Mouse (Mus musculus) forebrain, embryonic 16.5 days (tissue): ENCODE data around the gene Prm2. TPM values are rescaled to one million over a fixed set of nuclear protein-coding genes. Genes with fewer than 3 reads are reported as not detected.

Experiments used
- ATAC-seq: fragments of 200-750 bp; cut with Nextera tagmentation; 2 replicates; pipeline ENCODE4 v1.8.0; 2017; ENCODE audit warnings: mild to moderate bottlenecking, moderate library complexity
- H3K27ac ChIP-seq: fragments of 300-500 bp; sonication (generic); 2 replicates; pipeline ENCODE4 v1.5.1; 2014; ENCODE audit warnings: low read length, control low read depth
- H3K27me3 ChIP-seq: fragments of 300-500 bp; sonication (generic); replicated peaks from 2 replicates; pipeline ENCODE4 v1.6.1; 2014; ENCODE audit warnings: low read length; ENCODE audit not compliant: control insufficient read depth, insufficient read depth
- H3K36me3 ChIP-seq: fragments of 300-500 bp; sonication (generic); 2 replicates; pipeline ENCODE4 v1.6.1; 2014; ENCODE audit not compliant: control insufficient read depth, insufficient read depth
- H3K4me1 ChIP-seq: fragments of 300-500 bp; sonication (generic); replicated peaks from 2 replicates; pipeline ENCODE4 v1.6.1; 2014; ENCODE audit warnings: low read length; ENCODE audit not compliant: control insufficient read depth, insufficient read depth
- H3K4me2 ChIP-seq: fragments of 300-500 bp; sonication (generic); 2 replicates; pipeline ENCODE4 v1.6.1; 2014; ENCODE audit warnings: mild to moderate bottlenecking, low read length, control low read depth
- H3K4me3 ChIP-seq: fragments of 300-500 bp; sonication (generic); replicated peaks from 2 replicates; pipeline ENCODE4 v1.5.1; 2014; ENCODE audit warnings: mild to moderate bottlenecking, low read length, control low read depth
- H3K9ac ChIP-seq: fragments of 300-500 bp; sonication (generic); replicated peaks from 2 replicates; pipeline ENCODE4 v1.6.1; 2014; ENCODE audit warnings: low read depth, low read length, control low read depth
- H3K9me3 ChIP-seq: fragments of 300-500 bp; sonication (generic); 2 replicates; pipeline ENCODE4 v1.6.1; 2016; ENCODE audit warnings: low read length; ENCODE audit not compliant: control insufficient read depth
- WGBS: fragments of 180-500 bp; shearing (Covaris S2); extraction: QIAGEN DNeasy Blood & Tissue Kit; methylation state at CpG from one replicate; pipeline ENCODE4 v1.1.7; 2014; 5-methylcytosine and 5-hydroxymethylcytosine counted together
- polyA plus RNA-seq: library from polyadenylated mRNA; unstranded; fragments of >200 nt; fragmentation: Nextera tagmentation; extraction: Ambion mirVana; gene quantifications from 2 replicates; pipeline ENCODE4 v1.2.1, GENCODE M21; 2015

Gene Prm2
- polyA plus RNA-seq, 1 experiment from 2014 or later = not detected

- H3K36me3 ChIP-seq = no peaks in the 10 kb centered on the region
- no peak within 1 kb of the TSS for H3K4me3 ChIP-seq
- H3K9me3 ChIP-seq = no peaks in the 10 kb centered on the region
- WGBS = 55% methylated on average over 16 of the region's 16 CpGs
- H3K27me3 ChIP-seq = peaks cover 13% of the 10 kb centered on the region
- no peak within 1 kb of the TSS for H3K27ac ChIP-seq
- no peak within 1 kb of the TSS for H3K4me2 ChIP-seq
- H3K4me1 ChIP-seq = peaks cover 15% of the 10 kb centered on the region
- H3K9ac ChIP-seq = no peak within 1 kb of the TSS
- no peak for ATAC-seq
Observed at GRCm38 (mm10) chr16:10788271-10788670, 7.7 kb downstream of the Prm2 start, which contains the start of gene Tnp2. Tnp2 (minus strand) TSS chr16:10788660.

- no peak overlapping the region for H3K4me3 ChIP-seq
- H3K4me1 ChIP-seq = peaks cover 15% of the 10 kb centered on the region
- no peak overlapping the region for H3K4me2 ChIP-seq
- WGBS = 82% methylated on average over 7 of the region's 7 CpGs
- H3K27ac ChIP-seq = no peak overlapping the region
- H3K27me3 ChIP-seq = peaks cover 14% of the 10 kb centered on the region
- no peaks in the 10 kb centered on the region for H3K9me3 ChIP-seq
- H3K9ac ChIP-seq = no peak overlapping the region
- ATAC-seq = no peak
- H3K36me3 ChIP-seq = no peaks in the 10 kb centered on the region
Observed at GRCm38 (mm10) chr16:10787548-10788058, 8.3 kb downstream of the Prm2 start.

GRCm38 (mm10) chr16:10786782-10787547 is 9.0 kb downstream of the Prm2 start:
- Histone ChIP-seq H3K36me3 (no peaks in the 10 kb centered on the region), H3K4me1 (peaks cover 15% of the 10 kb centered on the region), H3K27me3 (peaks cover 14% of the 10 kb centered on the region), H3K4me3 (no peak overlapping the region), H3K9me3 (no peaks in the 10 kb centered on the region), H3K27ac (no peak overlapping the region), H3K9ac (no peak overlapping the region), H3K4me2 (no peak overlapping the region)
- ATAC-seq = no peak
- 69% methylated on average over 4 of the region's 4 CpGs for WGBS

- WGBS = 2% methylated on average over 9 of the region's 9 CpGs
Observed at GRCm38 (mm10) chr16:10786288-10786687, 9.6 kb downstream of the Prm2 start.

GRCm38 (mm10) chr16:10785371-10786231 is 10.3 kb downstream of the Prm2 start, which contains the start of gene Socs1:
Socs1 (minus strand) TSS chr16:10785536.
- peak within 1 kb of the TSS; percentile 100 for H3K4me2 ChIP-seq
- H3K27ac ChIP-seq = peak within 1 kb of the TSS; percentile 80
- ATAC-seq = peak; percentile 86
- H3K4me1 ChIP-seq = peaks cover 15% of the 10 kb centered on the region
- under 1% methylated on average over 57 of the region's 59 CpGs for WGBS
- peaks cover 14% of the 10 kb centered on the region for H3K27me3 ChIP-seq
- H3K36me3 ChIP-seq = no peaks in the 10 kb centered on the region
- peak within 1 kb of the TSS; percentile 76 for H3K4me3 ChIP-seq
- no peaks in the 10 kb centered on the region for H3K9me3 ChIP-seq
- peak within 1 kb of the TSS; percentile 79 for H3K9ac ChIP-seq

More at GRCm38 (mm10) chr16:10786288-10786687, 9.6 kb downstream of the Prm2 start:
- Histone ChIP-seq H3K27me3 (peaks cover 14% of the 10 kb centered on the region), H3K36me3 (no peaks in the 10 kb centered on the region), H3K4me2 (peak overlapping the region; percentile 100), H3K4me3 (peak overlapping the region; percentile 76), H3K9me3 (no peaks in the 10 kb centered on the region), H3K27ac (peak overlapping the region; percentile 80), H3K4me1 (peaks cover 15% of the 10 kb centered on the region), H3K9ac (peak overlapping the region; percentile 79)
- peak; percentile 55 for ATAC-seq

GRCm38 (mm10) chr16:10784793-10785370 is 11.1 kb downstream of the Prm2 start:
- under 1% methylated on average over 53 of the region's 55 CpGs for WGBS
- Histone ChIP-seq H3K9me3 (no peaks in the 10 kb centered on the region), H3K4me2 (peak overlapping the region; percentile 100), H3K4me3 (peak overlapping the region; percentile 76), H3K9ac (peak overlapping the region; percentile 79), H3K27me3 (peaks cover 14% of the 10 kb centered on the region), H3K27ac (peak overlapping the region; percentile 80), H3K36me3 (no peaks in the 10 kb centered on the region), H3K4me1 (peaks cover 15% of the 10 kb centered on the region)
- peak; percentile 82 for ATAC-seq

GRCm38 (mm10) chr16:10783883-10784792 is 11.8 kb downstream of the Prm2 start:
- no peaks in the 10 kb centered on the region for H3K9me3 ChIP-seq
- H3K4me3 ChIP-seq = peak overlapping the region; percentile 76
- H3K27me3 ChIP-seq = peaks cover 14% of the 10 kb centered on the region
- 3% methylated on average over 81 of the region's 81 CpGs for WGBS
- H3K4me1 ChIP-seq = peaks cover 15% of the 10 kb centered on the region
- H3K36me3 ChIP-seq = no peaks in the 10 kb centered on the region
- H3K9ac ChIP-seq = peak overlapping the region; percentile 79
- no peak for ATAC-seq
- H3K27ac ChIP-seq = no peak overlapping the region
- H3K4me2 ChIP-seq = peak overlapping the region; percentile 100

- H3K4me2 ChIP-seq = no peak overlapping the region; the same call in 1 of the 2 replicates
- ATAC-seq = no peak
- 74% methylated on average over 8 of the region's 8 CpGs for WGBS
Observed at GRCm38 (mm10) chr16:10783451-10783850, 12.5 kb downstream of the Prm2 start.

More at GRCm38 (mm10) chr16:10783451-10783850, 12.5 kb downstream of the Prm2 start:
- Histone ChIP-seq H3K36me3 (no peaks in the 10 kb centered on the region), H3K4me1 (peaks cover 15% of the 10 kb centered on the region), H3K9me3 (no peaks in the 10 kb centered on the region), H3K9ac (no peak overlapping the region), H3K4me3 (no peak overlapping the region), H3K27me3 (peaks cover 14% of the 10 kb centered on the region), H3K27ac (no peak overlapping the region)
